Mouse (Mus musculus) cerebellum, adult 2 months (tissue): ENCODE results near the gene Zfp108. TPM values are rescaled to one million over a fixed set of nuclear protein-coding genes. Genes with fewer than 3 reads are reported as not detected.
"Not testable (repeated sequence)": the region's sequence is repeated elsewhere in the genome, so short reads cannot be mapped to it uniquely, and the experiment has no call there.

Source experiments
- DNase-seq, 2 experiments: peaks; one replicate each; pipeline ENCODE4 v3.0.0; 2021
- H3K27ac ChIP-seq: fragments of 200-500 bp; 2 replicates; pipeline ENCODE4 v1.5.1; 2012; ENCODE audit warnings: low read length, control low read depth, inconsistent platforms; ENCODE audit not compliant: insufficient read depth
- H3K27me3 ChIP-seq: fragments of 200-500 bp; 2 replicates; pipeline ENCODE4 v1.6.1; 2012; ENCODE audit warnings: inconsistent platforms, mild to moderate bottlenecking, low read length, moderate library complexity; ENCODE audit not compliant: control insufficient read depth, insufficient read depth
- H3K4me1 ChIP-seq: fragments of 200-500 bp; 2 replicates; pipeline ENCODE4 v1.6.1; 2011; ENCODE audit warnings: low read length; ENCODE audit not compliant: control insufficient read depth, insufficient read depth
- H3K4me3 ChIP-seq: fragments of 200-500 bp; replicated peaks from 2 replicates; pipeline ENCODE3; 2011; ENCODE audit warnings: mild to moderate bottlenecking, low read depth, low read length, control low read depth; ENCODE audit not compliant: insufficient read depth
- CTCF ChIP-seq: fragments of 200-500 bp; IDR thresholded peaks from 2 replicates; pipeline ENCODE4 v1.5.1; 2011; ENCODE audit warnings: low read depth, mild to moderate bottlenecking, control low read depth, low read length, moderate library complexity, borderline replicate concordance; ENCODE audit not compliant: insufficient read depth
- POLR2A ChIP-seq: fragments of 200-500 bp; IDR thresholded peaks from 2 replicates; pipeline ENCODE4 v1.6.1; 2011; ENCODE audit warnings: low read length, control low read depth, borderline replicate concordance; ENCODE audit not compliant: insufficient read depth
- WGBS: fragments of 180-500 bp; shearing (Covaris S2); methylation state at CpG from one replicate; pipeline ENCODE4 v1.1.7; 2018; 5-methylcytosine and 5-hydroxymethylcytosine counted together
- polyA plus RNA-seq: library from polyadenylated mRNA; depleted of rRNA; stranded (reverse); fragments of >200 nt; gene quantifications from 2 replicates; pipeline ENCODE4 v1.2.3, GENCODE M21; 2012

The Zfp108 gene
- polyA plus RNA-seq, 1 experiment = 5.7 TPM

DNA sequence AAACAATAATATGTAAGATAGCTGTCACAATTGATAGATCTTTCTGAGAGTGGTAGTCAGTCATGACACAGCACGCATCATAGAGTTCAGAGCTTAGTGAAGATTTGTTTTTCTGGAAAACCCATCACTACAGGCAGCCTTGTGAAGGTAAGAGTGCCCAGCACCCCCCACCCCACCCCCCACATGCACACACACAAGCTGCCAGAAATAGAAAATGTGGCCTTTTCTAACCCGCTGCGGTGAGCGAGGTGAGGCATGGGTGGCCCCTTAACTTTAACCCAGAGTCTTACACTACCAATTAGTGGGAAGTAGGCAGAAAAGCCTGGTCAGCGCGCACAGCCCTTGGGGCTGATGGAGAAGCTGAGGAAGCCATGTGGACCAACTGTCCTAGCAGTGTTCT, 16.6 kb downstream of the Zfp108 start:
- Histone ChIP-seq H3K27ac (no peak overlapping the region), H3K27me3 (no peaks in the 10 kb centered on the region), H3K4me1 (no peaks in the 10 kb centered on the region; the same call in 1 of the 2 replicates), H3K4me3 (no peak overlapping the region)
- WGBS = 97% methylated on average over 6 of the region's 6 CpGs
- no peak for TF ChIP-seq CTCF
- TF ChIP-seq POLR2A = no peak
- no peak for DNase-seq

DNA sequence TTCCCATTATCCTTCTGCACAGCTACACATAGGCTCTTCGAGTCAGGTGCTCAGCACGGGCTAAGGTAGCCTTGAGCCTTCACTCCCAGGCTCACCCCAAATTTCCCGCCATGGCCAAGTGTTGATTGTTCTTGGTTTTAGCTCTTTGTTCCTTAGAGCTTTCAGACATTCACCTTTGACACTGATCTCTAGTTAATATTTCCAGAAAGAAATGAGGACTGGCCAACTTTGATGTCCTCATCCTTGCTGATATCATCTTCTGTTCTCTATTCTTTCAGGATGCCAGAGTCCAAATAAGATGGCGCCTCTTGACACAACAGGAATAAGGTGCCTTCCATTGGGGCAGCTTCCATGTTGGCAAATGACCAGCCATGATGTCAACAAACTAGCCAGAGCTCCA, 19.9 kb downstream of the Zfp108 start:
- 97% methylated on average over 4 of the region's 4 CpGs for WGBS
- no peak overlapping the region for H3K4me3 ChIP-seq
- DNase-seq = no peak
- no peak overlapping the region for H3K27ac ChIP-seq
- H3K4me1 ChIP-seq = no peaks in the 10 kb centered on the region; the same call in 1 of the 2 replicates
- no peaks in the 10 kb centered on the region; the same call in 1 of the 2 replicates for H3K27me3 ChIP-seq
- TF ChIP-seq POLR2A (no peak), CTCF (no peak)

DNA sequence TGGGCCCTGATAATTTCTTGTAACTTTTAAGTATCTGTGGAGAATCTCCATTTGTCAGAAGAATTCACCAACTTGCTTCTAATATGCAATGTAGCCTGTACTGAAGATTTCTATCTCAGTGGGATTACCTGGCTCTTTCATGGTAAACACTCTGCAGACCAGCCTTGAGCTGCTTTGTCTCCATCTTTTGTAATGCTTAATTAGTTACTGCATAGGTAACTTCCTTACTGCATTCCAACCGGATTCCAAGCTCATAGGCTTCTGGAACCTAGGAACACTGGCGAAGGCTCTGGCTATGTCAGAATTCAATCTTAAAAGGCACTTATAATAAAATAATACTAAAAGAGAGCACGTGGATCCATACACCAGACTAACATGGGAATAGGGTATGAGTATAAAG, 24.2 kb downstream of the Zfp108 start:
- H3K27me3 ChIP-seq, DNase-seq, H3K4me3 ChIP-seq, H3K27ac ChIP-seq, H3K4me1 ChIP-seq: not testable (repeated sequence)
- 91% methylated on average over 3 of the region's 3 CpGs for WGBS

DNA sequence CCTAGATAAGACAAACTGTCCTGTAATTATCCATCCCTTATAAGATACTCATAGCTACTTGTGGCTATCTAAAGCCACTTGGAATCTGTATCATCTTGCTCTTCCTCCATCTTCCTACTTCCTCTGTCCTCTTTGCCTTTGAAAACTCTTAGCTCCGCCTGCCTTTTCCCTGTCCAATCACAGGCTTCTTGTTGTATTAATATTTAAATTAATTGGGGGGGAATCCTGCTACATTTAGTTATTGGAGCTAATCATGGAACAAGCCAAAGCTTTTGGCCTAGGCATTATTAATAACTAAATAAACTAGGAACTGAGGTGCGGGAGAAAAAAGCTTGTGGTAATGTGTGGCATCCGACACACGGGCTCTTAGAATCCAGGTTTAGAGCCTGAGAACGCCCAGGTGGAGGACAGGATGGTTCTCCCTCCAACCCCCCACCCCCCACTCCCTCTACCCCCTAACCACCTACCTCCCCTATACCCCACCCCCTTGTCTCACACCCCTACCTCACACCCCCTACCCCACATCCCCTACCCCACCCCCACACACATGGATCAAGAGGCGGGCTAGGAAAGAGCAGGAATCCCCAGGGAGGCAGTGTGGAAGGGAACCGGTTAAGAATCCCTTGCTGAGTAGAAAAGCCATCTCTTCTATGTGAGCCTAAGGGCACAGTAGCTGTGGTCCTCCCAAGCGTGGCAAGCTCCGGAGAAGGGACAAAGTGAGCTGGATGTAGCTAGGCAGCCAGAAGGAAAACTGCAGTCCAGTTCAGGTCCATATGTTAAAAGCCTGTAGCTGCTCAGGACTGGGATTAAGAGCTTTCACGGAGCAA, 25.6 kb downstream of the Zfp108 start:
- TF ChIP-seq POLR2A (no peak), CTCF (no peak)
- 56% methylated on average over 10 of the region's 10 CpGs for WGBS
- no peak overlapping the region for H3K27ac ChIP-seq
- no peaks in the 10 kb centered on the region; the same call in 1 of the 2 replicates for H3K27me3 ChIP-seq
- peak in 1 of 2 experiments; percentile 3 for DNase-seq
- H3K4me1 ChIP-seq = no peaks in the 10 kb centered on the region
- no peak overlapping the region for H3K4me3 ChIP-seq

DNA sequence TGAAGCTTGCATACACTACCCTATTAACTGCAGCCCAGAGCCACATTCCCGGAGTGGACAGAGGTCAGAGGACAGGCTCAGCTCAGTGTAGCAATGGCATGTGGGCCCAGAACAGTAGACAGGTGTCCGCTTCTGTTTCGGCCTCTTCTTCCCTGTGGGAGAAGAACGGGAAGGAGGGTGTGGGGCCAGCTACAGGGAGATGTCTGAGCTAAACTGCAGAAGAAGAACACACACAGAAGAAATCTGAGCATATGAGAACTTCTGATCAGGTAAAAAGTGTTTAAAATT, 26.2 kb downstream of the Zfp108 start:
- H3K27ac ChIP-seq = no peak overlapping the region
- 58% methylated on average over 4 of the region's 4 CpGs for WGBS
- no peak for DNase-seq
- TF ChIP-seq POLR2A (no peak), CTCF (no peak)
- H3K4me3 ChIP-seq = no peak overlapping the region
- H3K27me3 ChIP-seq = no peaks in the 10 kb centered on the region; the same call in 1 of the 2 replicates
- H3K4me1 ChIP-seq = no peaks in the 10 kb centered on the region

DNA sequence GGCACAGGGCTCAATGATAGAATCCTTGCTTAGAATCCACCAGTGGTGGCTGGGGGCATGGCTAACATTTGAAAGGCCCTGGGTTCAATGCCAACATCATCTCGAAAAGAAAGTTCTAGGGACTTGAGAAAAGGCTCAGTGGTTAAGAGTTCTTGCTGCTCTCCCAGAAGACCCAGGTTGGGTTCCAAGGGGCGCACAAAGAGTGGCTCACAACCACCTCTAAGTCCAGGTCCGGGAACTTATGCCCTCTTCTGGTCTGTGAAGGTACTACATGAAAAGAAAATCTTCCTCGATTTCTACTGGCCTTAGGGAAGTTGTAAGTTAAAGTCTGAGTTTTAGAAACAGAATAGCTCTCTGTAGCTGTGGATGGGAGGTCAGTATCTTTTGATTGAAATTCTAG, 31.5 kb downstream of the Zfp108 start:
- 0 out of 2 replicates have a peak, but pooled peaks have one; percentile 11 for TF ChIP-seq CTCF
- TF ChIP-seq POLR2A = no peak
- Histone ChIP-seq H3K4me1 (peaks cover 5% of the 10 kb centered on the region), H3K4me3 (no peak overlapping the region), H3K27ac (no peak overlapping the region), H3K27me3 (no peaks in the 10 kb centered on the region)
- DNase-seq = no peak
- WGBS = 52% methylated on average over 4 of the region's 4 CpGs

DNA sequence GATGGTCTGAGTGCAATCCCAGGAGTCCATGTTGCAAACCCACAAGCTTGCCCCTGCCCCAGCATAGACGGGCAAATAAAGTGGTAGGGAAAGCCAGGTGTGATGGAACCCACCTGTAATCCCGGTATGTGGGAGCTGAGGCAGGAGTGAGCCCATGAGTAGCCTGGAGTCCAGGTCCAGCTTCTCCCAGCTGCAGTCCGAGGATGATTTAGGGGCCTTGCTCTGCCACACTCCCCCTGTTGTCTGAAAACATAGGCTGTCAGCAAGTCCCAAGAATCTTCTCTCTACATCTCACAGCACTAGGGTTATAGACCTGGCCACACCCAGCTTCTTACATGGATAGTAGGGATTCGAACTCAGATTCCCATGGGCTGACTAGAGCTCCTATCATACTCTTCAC, 32.3 kb downstream of the Zfp108 start:
- WGBS = 76% methylated on average over 4 of the region's 4 CpGs
- H3K4me3 ChIP-seq = no peak overlapping the region
- DNase-seq = no peak
- no peak for TF ChIP-seq CTCF
- no peak for TF ChIP-seq POLR2A
- H3K27ac ChIP-seq = no peak overlapping the region
- no peaks in the 10 kb centered on the region for H3K27me3 ChIP-seq
- H3K4me1 ChIP-seq = peaks cover 5% of the 10 kb centered on the region

DNA sequence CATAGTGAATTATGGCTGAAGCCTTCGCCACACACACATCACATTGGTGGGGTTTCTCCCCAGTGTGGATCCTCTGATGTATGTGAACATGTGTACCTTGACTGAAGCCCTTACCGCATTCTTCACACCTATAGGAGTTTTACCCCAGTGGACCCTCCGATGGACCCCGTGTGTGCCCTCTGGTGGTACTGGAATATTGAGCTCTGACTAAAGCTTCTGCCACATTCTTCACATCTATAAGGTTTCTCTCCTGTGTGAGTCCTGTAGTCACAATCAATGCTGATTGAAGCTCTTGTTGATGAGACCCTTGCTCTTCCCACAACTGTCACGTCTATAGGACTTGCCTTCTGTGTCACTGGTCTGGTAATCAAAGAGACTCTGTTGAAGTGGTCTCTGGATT, 33.1 kb downstream of the Zfp108 start:
- Histone ChIP-seq H3K4me3 (no peak overlapping the region), H3K4me1 (peaks cover 5% of the 10 kb centered on the region), H3K27me3 (no peaks in the 10 kb centered on the region), H3K27ac (no peak overlapping the region)
- TF ChIP-seq POLR2A (no peak), CTCF (no peak)
- no peak for DNase-seq
- WGBS = 87% methylated on average over 5 of the region's 5 CpGs
